Mouse (Mus musculus): ENCODE results near the gene Slc47a1. TPM values are rescaled to one million over a fixed set of nuclear protein-coding genes. Genes with fewer than 3 reads are reported as not detected.

Slc47a1 gene
- polyA plus RNA-seq, 1 experiment from 2014 or later, result 8.0 TPM

DNA sequence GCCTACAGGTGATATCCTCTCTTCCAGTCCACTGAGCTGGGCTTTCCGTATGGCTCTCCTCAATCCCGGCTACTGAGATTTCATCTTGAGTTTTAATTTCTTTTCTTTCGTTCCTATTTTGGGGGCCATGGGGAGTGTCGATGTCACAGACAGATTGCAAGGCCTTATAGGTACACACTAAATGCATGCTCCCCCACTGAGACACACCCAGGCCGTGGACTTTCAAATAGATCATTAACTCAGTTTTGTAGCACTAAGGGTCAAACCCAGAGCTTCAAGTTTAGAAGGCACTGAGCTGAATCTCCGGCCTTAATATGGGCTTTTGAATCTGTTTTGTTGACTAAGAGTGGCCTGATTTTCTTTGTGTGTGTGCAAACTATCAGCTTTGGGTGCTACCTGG lies 23.8 kb downstream of the Slc47a1 start:
- Histone ChIP-seq H3K4me3 (ENCODE audit: low read depth, low read length) (no peak overlapping the region), H3K4me2 (replicated peaks; ENCODE audit: low read depth) (no peak overlapping the region), H3K9me3 (ENCODE audit: control insufficient read depth) (no peaks in the 10 kb centered on the region), H3K4me1 (replicated peaks; ENCODE audit: control insufficient read depth, insufficient read depth, low read length) (no peaks in the 10 kb centered on the region), H3K9ac (ENCODE audit: low read depth, low read length) (no peak overlapping the region), H3K27ac (ENCODE audit: low read depth, low read length) (no peak overlapping the region), H3K36me3 (ENCODE audit: control insufficient read depth, insufficient read depth) (no peaks in the 10 kb centered on the region), H3K27me3 (replicated peaks; ENCODE audit: control insufficient read depth, insufficient read depth, low read length) (no peaks in the 10 kb centered on the region)
- 41% methylated on average over 6 of the region's 6 CpGs for WGBS
- ATAC-seq, result no peak
- TF ChIP-seq CTCF (IDR thresholded peaks at IDR 0.05; ENCODE audit: low read depth), result no peak

DNA sequence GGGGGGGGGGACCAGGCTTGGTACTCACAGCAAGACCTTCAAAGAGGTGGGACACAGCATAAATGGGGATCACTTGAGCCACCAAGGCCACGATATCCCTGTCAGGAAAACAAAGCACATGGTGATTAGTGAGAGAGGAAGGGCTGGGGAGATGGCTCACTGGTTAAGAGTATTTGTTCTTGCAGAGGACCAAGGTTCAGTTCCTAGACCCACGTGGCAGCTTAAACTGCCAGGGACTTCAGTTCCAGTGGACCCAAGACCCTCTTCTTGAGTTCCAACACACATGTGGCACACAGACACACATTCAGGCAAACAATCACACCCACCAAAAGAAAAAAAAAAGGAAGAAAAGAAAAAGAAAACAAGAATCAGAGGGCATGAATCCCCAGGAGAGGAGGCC lies 25.1 kb downstream of the Slc47a1 start:
- TF ChIP-seq CTCF (IDR thresholded peaks at IDR 0.05; ENCODE audit: low read depth), result no peak
- H3K4me3 ChIP-seq (ENCODE audit: low read depth, low read length), result no peak overlapping the region
- H3K9me3 ChIP-seq (ENCODE audit: control insufficient read depth), result no peaks in the 10 kb centered on the region
- H3K27me3 ChIP-seq (replicated peaks; ENCODE audit: control insufficient read depth, insufficient read depth, low read length), result no peaks in the 10 kb centered on the region
- H3K9ac ChIP-seq (ENCODE audit: low read depth, low read length), result no peak overlapping the region
- H3K4me1 ChIP-seq (replicated peaks; ENCODE audit: control insufficient read depth, insufficient read depth, low read length), result no peaks in the 10 kb centered on the region
- H3K4me2 ChIP-seq (replicated peaks; ENCODE audit: low read depth), result no peak overlapping the region
- no peaks in the 10 kb centered on the region for H3K36me3 ChIP-seq (ENCODE audit: control insufficient read depth, insufficient read depth)
- WGBS, result 59% methylated on average over 2 of the region's 2 CpGs
- ATAC-seq, result no peak
- H3K27ac ChIP-seq (ENCODE audit: low read depth, low read length), result peak overlapping the region; percentile 37; the same call in 1 of the 2 replicates

DNA sequence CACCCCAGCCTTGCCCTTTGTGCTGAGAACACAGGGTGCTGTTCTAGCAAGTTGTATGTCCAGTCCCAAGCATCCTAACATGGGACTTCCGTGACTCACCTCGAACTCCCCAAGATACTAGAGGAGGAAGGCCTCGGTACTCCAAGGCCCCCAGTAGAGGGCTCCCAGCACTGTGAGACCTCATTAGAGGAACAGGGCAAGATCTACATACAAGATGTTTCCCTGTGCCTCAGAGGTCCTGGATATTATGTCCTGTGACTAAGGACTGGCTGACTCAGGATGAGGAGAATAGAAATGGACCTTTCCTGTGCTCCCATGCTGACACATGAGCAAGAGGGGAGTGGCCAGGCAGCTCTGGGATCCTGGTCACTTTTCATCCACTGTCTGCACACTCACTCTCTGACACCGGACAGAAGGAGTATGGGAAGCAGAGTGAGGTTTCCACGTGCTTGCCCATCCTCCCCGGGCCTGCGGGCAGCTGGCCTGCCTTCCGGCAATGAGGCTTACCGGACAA lies 25.9 kb downstream of the Slc47a1 start:
- no peak overlapping the region for H3K9ac ChIP-seq (ENCODE audit: low read depth, low read length)
- H3K4me3 ChIP-seq (ENCODE audit: low read depth, low read length), result no peak overlapping the region
- no peak overlapping the region for H3K4me2 ChIP-seq (replicated peaks; ENCODE audit: low read depth)
- H3K36me3 ChIP-seq (ENCODE audit: control insufficient read depth, insufficient read depth), result no peaks in the 10 kb centered on the region
- no peaks in the 10 kb centered on the region for H3K4me1 ChIP-seq (replicated peaks; ENCODE audit: control insufficient read depth, insufficient read depth, low read length)
- ATAC-seq, result peak; percentile 86
- peak; percentile 65 for TF ChIP-seq CTCF (IDR thresholded peaks at IDR 0.05; ENCODE audit: low read depth)
- H3K27ac ChIP-seq (ENCODE audit: low read depth, low read length), result no peak overlapping the region; the same call in 1 of the 2 replicates
- 52% methylated on average over 9 of the region's 9 CpGs for WGBS
- H3K27me3 ChIP-seq (replicated peaks; ENCODE audit: control insufficient read depth, insufficient read depth, low read length), result no peaks in the 10 kb centered on the region
- no peaks in the 10 kb centered on the region for H3K9me3 ChIP-seq (ENCODE audit: control insufficient read depth)

DNA sequence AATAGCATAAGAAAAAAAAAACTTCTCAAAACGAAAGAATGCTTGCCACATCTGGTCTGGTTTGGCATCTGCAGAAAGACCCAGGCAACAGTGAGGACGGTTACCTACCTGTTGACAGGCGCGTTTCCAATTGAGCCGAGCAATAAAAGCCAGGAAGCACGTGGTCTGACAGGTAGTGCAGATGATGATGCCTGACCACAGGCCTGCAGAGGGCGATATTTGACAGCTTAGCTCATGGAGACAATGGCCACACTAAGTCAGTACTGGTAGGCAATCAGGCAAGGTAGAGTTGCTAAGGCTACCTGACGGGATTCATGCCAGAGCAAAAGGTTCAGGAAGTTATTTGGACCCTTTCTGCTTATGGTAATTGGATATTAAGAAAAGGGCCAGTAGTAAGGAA lies 28.8 kb downstream of the Slc47a1 start:
- 4% methylated on average over 8 of the region's 8 CpGs for WGBS
- no peaks in the 10 kb centered on the region for H3K9me3 ChIP-seq (ENCODE audit: control insufficient read depth)
- no peak overlapping the region for H3K9ac ChIP-seq (ENCODE audit: low read depth, low read length)
- no peak overlapping the region for H3K27ac ChIP-seq (ENCODE audit: low read depth, low read length)
- H3K4me2 ChIP-seq (replicated peaks; ENCODE audit: low read depth), result no peak overlapping the region
- H3K4me1 ChIP-seq (replicated peaks; ENCODE audit: control insufficient read depth, insufficient read depth, low read length), result no peaks in the 10 kb centered on the region
- H3K36me3 ChIP-seq (ENCODE audit: control insufficient read depth, insufficient read depth), result no peaks in the 10 kb centered on the region
- peak; percentile 97 for TF ChIP-seq CTCF (IDR thresholded peaks at IDR 0.05; ENCODE audit: low read depth)
- peak; percentile 55 for ATAC-seq
- H3K4me3 ChIP-seq (ENCODE audit: low read depth, low read length), result no peak overlapping the region
- 0 out of 2 replicates have a peak, but pooled peaks cover 4% of the 10 kb centered on the region for H3K27me3 ChIP-seq (replicated peaks; ENCODE audit: control insufficient read depth, insufficient read depth, low read length)

DNA sequence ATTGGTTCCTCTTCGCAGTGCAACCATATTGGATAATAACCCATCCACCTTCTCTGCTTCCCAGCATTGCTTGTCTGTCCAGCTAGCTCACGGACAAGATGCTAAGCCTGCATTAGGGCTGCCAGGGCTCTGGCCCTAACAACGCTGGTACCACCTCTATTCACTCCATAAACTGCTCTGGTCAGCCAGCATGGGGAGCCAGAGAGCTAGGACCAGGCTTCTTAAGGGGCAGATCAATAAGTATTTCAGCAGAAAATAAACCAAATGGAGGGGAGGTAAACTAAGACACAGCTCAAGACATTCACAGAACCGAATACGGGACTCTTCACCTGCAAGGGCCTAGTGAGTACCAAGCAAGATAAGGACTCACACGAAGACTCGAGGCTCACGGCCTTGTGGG lies 32.0 kb downstream of the Slc47a1 start:
- no peak for ATAC-seq
- WGBS, result 64% methylated on average over 8 of the region's 8 CpGs
- peaks cover 7% of the 10 kb centered on the region; the same call in 1 of the 2 replicates for H3K4me1 ChIP-seq (replicated peaks; ENCODE audit: control insufficient read depth, insufficient read depth, low read length)
- H3K4me2 ChIP-seq (replicated peaks; ENCODE audit: low read depth), result no peak overlapping the region
- H3K27ac ChIP-seq (ENCODE audit: low read depth, low read length), result no peak overlapping the region
- H3K27me3 ChIP-seq (replicated peaks; ENCODE audit: control insufficient read depth, insufficient read depth, low read length), result peaks cover 24% of the 10 kb centered on the region
- no peak overlapping the region for H3K9ac ChIP-seq (ENCODE audit: low read depth, low read length)
- H3K4me3 ChIP-seq (ENCODE audit: low read depth, low read length), result no peak overlapping the region
- H3K36me3 ChIP-seq (ENCODE audit: control insufficient read depth, insufficient read depth), result no peaks in the 10 kb centered on the region
- TF ChIP-seq CTCF (IDR thresholded peaks at IDR 0.05; ENCODE audit: low read depth), result peak; percentile 57
- H3K9me3 ChIP-seq (ENCODE audit: control insufficient read depth), result no peaks in the 10 kb centered on the region

DNA sequence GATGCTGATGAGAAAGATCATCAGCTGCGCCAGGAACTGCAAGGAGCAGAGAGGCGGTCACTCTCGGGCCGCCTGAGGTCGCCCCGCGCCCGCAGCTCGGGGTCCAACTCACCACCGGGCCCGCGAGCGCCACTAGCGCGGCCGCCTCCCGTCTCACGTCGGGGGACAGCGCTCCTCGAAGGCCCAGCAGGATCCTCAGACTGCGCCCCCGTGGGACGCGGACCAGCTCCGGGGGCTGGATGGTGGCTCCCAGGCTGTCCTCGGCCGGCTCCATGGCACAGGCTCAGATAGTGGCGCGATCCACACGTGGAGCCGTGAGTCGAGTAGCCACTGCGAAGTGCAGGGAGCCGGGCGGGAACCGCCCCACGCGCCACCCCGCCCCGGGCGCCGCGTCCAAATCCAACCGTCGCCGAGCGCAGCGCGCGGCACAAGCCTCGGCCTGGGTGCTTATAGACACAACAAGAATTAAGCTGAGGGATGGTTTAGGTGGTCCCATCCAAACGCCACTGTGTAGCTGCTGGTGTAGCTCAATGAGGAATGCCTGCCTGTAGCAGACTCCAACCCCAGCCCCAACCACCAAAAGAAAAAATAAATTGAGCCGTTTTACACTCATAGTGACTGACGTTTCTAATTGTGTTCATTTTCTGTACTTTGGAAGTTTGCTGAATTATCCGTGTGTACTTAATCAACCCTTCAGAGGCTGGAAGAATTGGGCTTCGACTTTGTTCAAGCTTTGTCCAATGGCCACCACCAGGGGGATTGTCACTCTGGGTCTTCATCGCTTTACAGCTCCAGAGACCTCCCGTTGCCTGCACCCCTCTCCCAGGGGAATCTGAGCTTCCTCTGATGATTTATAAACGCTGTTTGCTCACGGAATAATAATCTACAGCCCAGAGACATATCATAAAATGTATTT lies 35.4 kb downstream of the Slc47a1 start, which contains the start of gene Slc47a2:
TSS of gene Slc47a2 (minus strand) at position 356 of the 916 bp plus-strand sequence.
- 6% methylated on average over 61 of the region's 61 CpGs for WGBS
- H3K9ac ChIP-seq (ENCODE audit: low read depth, low read length), result no peak within 1 kb of the TSS
- no peaks in the 10 kb centered on the region for H3K36me3 ChIP-seq (ENCODE audit: control insufficient read depth, insufficient read depth)
- peaks cover 7% of the 10 kb centered on the region; the same call in 1 of the 2 replicates for H3K4me1 ChIP-seq (replicated peaks; ENCODE audit: control insufficient read depth, insufficient read depth, low read length)
- ATAC-seq, result peak; percentile 16; the same call in 1 of the 2 replicates
- H3K27ac ChIP-seq (ENCODE audit: low read depth, low read length), result no peak within 1 kb of the TSS
- H3K4me2 ChIP-seq (replicated peaks; ENCODE audit: low read depth), result peak within 1 kb of the TSS; percentile 67
- H3K4me3 ChIP-seq (ENCODE audit: low read depth, low read length), result peak within 1 kb of the TSS; percentile 36
- TF ChIP-seq CTCF (IDR thresholded peaks at IDR 0.05; ENCODE audit: low read depth), result peak; percentile 64
- H3K27me3 ChIP-seq (replicated peaks; ENCODE audit: control insufficient read depth, insufficient read depth, low read length), result peaks cover 24% of the 10 kb centered on the region
- no peaks in the 10 kb centered on the region for H3K9me3 ChIP-seq (ENCODE audit: control insufficient read depth)

Measured in intestine, postnatal 0 days (tissue).